Mouse (Mus musculus) mouse embryonic stem cell (cell line): ENCODE results near the gene Tmem120b.

ENCODE experiments used
- in situ Hi-C, 2 experiments: fragments of 300-500 bp; cut with MboI; formaldehyde crosslinking; loops; 1 replicate in 1 of 2; 3 replicates in 1 of 2; pipeline ENCODE4 v1.14.3; 2019 to 2020; ENCODE audit warnings: low sequenced_read_pairs in 2 of 2, low pct_unique_long_range_greater_than_20kb in 1 of 2, mixed read lengths in 1 of 2; ENCODE audit not compliant: unreplicated experiment in 1 of 2

Gene Tmem120b

DNA sequence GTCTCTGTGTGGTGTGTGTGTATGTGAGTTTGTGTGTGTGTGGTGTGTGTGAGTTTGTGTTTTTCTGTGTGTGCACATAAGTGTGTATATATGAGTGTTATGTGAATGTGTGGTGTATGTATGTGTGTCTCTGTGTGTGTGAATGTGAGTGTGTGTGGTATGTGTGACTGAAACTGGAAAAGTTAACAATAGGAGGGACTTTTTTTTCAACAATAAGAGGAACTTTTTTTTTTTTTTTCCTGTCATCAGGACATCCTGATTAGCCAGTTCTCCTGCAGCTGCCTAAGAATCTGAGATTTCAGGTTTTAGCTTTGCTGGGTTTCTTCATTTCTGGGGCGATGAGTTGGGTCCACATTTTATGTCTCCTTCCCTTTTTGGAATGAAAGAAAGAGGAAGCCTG is 11.4 kb downstream of the Tmem120b start:
- in situ Hi-C loops: no loop called here

GRCm38 (mm10) chr5:123080041-123080440 is 11.8 kb downstream of the Tmem120b start:
- in situ Hi-C loops: no loop called here

GRCm38 (mm10) chr5:123080510-123080909 is 12.3 kb downstream of the Tmem120b start:
- in situ Hi-C loops: no loop called here

DNA sequence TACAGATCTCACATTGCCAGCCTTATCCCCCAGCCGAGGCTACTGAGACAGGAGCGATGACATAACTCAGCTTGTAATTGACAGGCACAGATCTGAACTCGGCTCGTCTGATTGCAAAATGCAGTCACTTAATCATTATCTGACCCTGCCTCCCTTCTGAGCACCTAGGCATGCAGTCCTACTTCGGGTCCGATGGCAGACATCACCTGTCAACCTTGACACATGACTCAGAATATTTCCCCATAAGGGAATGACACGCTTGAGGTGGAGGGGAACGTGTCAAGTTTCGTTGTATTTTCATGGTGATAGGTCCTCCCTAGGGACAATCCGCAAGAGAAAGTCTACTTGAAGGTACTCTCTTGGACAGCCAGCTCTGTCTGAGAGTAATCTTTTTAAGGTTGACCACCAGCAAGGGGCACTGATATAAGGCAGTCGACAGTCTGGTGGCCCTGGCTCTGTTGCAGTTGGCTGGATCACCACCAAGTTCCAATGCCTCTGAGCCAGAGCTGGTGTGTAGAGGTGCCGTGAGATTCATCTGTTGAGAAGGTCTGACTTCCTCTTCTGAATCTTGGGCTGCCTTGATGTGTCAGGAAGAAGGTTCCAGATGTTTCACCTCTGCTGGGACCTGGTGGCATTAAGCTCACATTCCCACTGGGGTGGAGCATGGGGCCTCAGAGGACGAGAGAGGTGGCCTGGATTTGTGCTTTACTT is 15.3 kb downstream of the Tmem120b start:
- in situ Hi-C loops: no loop called here

GRCm38 (mm10) chr5:123086501-123086900 is 18.3 kb downstream of the Tmem120b start:
- in situ Hi-C loops: no loop called here

DNA sequence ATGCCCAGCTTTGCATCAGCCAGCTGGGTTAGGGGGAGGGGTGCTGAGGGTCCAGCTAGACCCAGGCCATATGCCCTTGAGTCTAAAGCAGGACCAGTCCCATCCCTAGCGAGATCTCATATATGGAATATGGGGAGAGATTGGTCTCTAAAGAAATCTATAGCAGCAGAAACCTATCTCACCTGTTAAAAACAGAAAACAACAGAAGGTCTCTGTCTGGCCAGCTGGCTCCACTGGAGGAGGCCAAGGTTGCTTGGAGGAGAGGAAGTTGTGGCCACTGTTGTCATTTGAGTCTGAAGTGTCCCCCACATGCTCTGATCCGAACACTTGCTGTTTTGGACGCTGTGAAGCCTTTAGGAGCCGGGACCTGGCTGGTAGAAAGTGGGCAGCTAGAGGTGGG is 20.6 kb downstream of the Tmem120b start:
- in situ Hi-C loops: no loop called here

DNA sequence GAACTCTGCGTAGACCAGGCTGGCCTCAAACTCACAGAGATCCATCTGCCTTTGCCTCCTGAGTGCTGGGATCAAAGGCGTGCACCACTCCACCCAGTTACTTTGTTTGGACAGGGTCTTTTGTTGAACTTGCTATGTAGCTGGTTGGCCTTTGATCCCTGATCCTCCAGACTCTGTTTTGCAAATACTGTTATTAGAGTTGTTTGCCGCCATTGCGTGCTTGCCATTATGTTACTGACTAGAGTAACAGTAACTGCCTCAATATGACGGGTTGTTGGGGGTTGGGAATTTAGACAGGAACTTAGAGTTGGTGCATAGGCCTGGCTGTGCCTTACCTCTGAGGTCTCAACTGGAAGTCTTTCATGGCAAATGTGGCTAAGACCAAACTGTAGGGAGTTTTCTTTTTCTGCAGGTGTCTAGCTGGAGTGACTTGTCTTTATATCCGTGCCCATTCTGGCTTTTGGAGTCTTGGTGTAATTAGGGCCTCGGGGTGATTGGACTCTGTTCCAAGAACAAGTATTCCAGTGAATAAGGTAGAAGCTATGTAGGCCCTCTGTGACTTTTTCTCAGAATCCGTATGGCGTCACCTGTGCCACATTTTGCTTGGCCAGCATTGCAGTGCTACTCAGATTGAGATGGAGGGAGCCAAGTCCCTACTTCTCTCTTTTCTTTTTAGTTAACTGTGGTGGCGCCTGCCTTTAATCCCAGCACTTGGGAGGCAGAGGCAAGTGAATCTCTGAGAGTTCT is 22.5 kb downstream of the Tmem120b start:
- in situ Hi-C loops: no loop called here

GRCm38 (mm10) chr5:123093077-123093633 is 24.9 kb downstream of the Tmem120b start:
- in situ Hi-C loops: no loop called here

DNA sequence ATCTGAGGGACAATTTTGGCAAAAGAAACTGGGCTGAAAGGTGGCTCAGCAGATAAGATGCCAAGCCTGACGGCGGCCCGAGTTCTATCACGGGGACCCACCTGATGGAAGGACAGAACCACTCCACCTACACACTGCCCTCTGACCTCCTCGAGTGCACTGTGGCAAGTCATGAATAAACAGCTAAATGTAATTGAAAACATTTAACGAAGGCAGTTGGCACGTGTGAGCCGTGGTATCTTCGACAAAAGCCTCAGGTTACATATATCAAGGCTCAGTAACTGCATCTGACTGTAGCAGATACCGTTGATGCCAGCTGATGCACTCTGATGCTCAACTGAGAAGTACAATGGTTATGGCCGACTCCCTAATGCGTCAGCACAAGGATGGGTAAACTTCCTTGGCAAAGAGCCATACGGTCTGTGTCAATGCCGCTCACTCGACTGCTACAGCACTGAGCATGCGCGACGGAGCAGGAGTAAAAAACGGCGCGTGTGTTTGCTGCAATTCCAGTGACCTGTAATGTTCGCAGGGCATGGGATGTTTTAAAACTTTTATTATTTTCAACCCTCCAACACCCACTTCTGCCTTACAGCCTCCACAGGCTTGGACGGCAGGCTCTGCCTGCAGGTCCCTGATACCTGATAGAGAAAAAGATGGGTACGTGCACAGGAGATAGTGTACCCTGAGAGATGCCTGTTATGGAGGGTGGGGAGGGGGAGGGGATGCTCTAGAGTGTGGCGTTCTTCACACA is 26.2 kb downstream of the Tmem120b start:
- in situ Hi-C loops: no loop called here

- in situ Hi-C loops: no loop called here
These were observed 28.1 kb downstream of the Tmem120b start for GRCm38 (mm10) chr5:123096299-123096698.

- in situ Hi-C loops: no loop called here
These were observed 30.3 kb downstream of the Tmem120b start for GRCm38 (mm10) chr5:123098487-123098886.

DNA sequence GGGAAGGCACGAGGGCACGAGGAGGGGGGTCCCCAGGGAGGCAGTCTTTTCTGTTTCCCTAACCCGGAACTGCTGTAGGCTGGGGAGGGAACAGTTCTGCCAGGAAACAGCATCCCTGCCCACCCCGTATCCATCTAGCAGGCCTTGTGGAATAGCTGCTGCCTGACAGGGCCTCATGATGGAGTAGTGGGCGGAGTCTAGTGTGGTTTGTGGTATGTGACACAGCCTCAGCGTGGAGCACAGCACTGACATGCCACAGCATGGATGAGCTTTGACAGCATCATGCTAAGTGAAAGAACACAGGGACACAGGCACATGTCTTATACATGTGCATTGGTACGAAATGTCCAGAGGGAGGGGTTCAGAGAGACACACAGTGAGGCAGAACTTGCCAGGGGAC is 34.2 kb downstream of the Tmem120b start:
- in situ Hi-C loops: no loop called here

GRCm38 (mm10) chr5:123103556-123103955 is 35.3 kb downstream of the Tmem120b start:
- in situ Hi-C loops: no loop called here

DNA sequence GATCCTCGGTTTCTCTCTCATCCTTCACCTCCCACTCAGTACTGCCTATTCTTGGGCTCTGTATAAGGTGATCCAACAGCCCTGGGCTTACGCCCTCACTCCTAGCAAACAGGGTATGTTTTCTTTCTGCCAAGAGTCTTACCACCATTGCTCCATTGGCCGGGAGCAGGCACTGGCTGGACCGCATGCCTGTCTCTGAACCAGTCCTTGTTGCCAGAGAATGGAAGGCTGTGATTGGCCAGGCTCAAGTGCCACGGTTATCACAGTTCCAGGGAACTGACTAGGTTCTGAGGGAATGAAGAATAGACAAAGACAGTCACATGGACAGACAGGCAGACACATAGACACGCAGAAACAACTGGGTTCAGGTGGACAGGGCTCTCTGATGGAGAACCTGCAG is 36.6 kb downstream of the Tmem120b start:
- in situ Hi-C loops: no loop called here

GRCm38 (mm10) chr5:123109452-123110203 is 41.4 kb downstream of the Tmem120b start:
- in situ Hi-C loops: no loop called here

- in situ Hi-C loops: no loop called here
These were observed 42.1 kb downstream of the Tmem120b start for GRCm38 (mm10) chr5:123110296-123110721.

GRCm38 (mm10) chr5:123114109-123114508 is 45.9 kb downstream of the Tmem120b start:
- in situ Hi-C loops: no loop called here

DNA sequence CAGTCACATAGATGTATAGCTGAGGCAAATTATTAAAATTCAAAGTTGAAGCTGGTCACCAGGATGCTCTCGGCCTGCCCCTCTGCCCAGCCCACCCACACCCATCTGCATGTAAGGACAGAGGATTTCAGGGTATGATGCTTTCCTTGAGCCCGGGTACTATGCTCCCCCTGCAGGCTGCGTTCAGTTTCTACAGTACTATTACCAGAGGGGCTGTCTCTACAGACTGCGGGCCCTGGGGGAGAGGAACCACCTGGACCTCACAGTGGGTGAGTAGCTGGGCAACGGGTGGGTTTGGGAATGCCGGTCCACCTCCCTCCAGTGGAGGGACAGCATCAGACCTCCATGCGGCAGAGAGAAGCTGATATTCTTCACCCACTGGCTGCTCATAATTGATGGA is 46.7 kb downstream of the Tmem120b start:
- in situ Hi-C loops: no loop called here
